Mouse (Mus musculus): ENCODE data around the gene Pigyl. TPM values are rescaled to one million over a fixed set of nuclear protein-coding genes. Genes with fewer than 3 reads are reported as not detected.

The Pigyl gene
- polyA plus RNA-seq (2015; fragmentation: Nextera tagmentation; extraction: Ambion mirVana), result 90.4 and 93.4 TPM in 2 replicates

DNA sequence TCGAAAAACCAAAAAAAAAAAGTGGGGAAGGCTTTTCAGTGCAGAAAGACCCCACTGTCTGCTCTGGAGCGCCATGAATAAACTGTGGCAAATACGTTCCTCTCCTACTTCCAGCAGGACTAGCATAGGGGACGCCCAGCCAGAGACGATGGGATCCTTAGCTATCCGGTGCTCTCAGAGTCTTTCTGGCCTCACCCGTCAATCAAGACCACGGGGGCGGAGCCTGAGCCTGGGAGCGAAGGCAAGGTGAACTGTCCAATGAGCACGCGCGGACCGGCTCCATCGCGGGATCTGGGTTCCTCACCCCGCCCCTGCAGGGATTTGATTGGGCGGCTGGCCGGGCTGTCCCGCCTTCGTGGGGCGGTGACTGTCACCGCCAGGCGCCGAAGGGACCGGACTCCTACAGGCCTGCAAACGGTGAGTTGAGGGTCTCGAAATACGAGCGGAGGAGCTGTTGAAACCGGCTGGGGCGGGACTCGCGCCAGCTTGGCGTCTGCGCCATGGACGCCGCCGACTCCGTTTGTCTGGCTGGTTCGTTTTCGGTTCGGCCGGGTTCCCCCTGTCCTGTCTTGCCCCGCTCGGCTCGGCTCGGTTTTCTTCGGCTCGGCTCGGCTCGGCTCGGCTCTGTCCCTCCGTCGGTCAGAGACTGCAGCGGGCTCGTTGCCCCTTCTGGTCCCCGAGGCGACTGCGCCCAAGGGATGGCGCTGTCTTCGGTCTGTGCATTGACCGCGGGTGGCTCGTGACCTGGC, at the start of gene Pigyl:
Gene Pigyl (plus strand): TSS at position 350 of the 749 bp plus-strand sequence.
- under 1% methylated on average over 65 of the region's 65 CpGs for WGBS
- ATAC-seq (ENCODE audit: insufficient read depth, low FRiP score), result peak; percentile 99

DNA sequence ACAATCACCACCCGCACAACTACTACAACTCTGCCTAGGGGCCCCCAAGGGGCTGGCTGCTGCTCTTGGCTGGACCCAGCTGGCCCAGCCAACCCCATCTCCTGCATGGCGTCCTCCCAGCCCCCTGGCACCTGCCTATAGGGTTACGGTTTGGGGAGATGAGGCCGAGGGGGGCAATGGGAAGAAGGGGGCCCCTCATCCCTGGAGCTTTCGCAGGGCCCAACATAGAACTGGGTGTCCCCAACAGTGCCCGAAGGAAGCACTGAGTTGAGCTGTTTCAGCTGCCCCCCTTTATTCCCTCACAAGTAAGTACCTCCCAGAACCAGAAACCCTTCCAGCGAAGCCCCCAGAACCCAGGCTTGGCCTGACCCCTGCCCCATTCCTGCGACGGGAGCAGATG, 48.5 kb upstream of the Pigyl start:
- ATAC-seq (ENCODE audit: insufficient read depth, low FRiP score), result no peak
- Histone ChIP-seq H3K27me3 (ENCODE audit: control insufficient read depth, insufficient read depth, low read length) (no peaks in the 10 kb centered on the region), H3K4me2 (ENCODE audit: low read depth, low read length) (no peak overlapping the region), H3K36me3 (ENCODE audit: control insufficient read depth, insufficient read depth, low read length) (peaks cover 5% of the 10 kb centered on the region), H3K9me3 (replicated peaks; ENCODE audit: control insufficient read depth, low read length) (no peaks in the 10 kb centered on the region), H3K4me1 (ENCODE audit: control insufficient read depth, insufficient read depth, low read length) (no peaks in the 10 kb centered on the region), H3K4me3 (replicated peaks; ENCODE audit: low read length) (no peak overlapping the region), H3K9ac (ENCODE audit: low read length) (no peak overlapping the region), H3K27ac (ENCODE audit: low read length) (no peak overlapping the region)
- 84% methylated on average over 9 of the region's 9 CpGs for WGBS

More for the DNA sequence above, at the start of gene Pigyl:
- Histone ChIP-seq H3K4me2 (ENCODE audit: low read depth, low read length) (peak within 1 kb of the TSS; percentile 81), H3K4me1 (ENCODE audit: control insufficient read depth, insufficient read depth, low read length) (peaks cover 14% of the 10 kb centered on the region), H3K9ac (ENCODE audit: low read length) (peak within 1 kb of the TSS; percentile 93), H3K27me3 (ENCODE audit: control insufficient read depth, insufficient read depth, low read length) (0 out of 2 replicates have a peak, but pooled peaks cover 3% of the 10 kb centered on the region), H3K36me3 (ENCODE audit: control insufficient read depth, insufficient read depth, low read length) (peaks cover 7% of the 10 kb centered on the region; the same call in 1 of the 2 replicates), H3K4me3 (replicated peaks; ENCODE audit: low read length) (peak within 1 kb of the TSS; percentile 85), H3K27ac (ENCODE audit: low read length) (peak within 1 kb of the TSS; percentile 94), H3K9me3 (replicated peaks; ENCODE audit: control insufficient read depth, low read length) (no peaks in the 10 kb centered on the region)

DNA sequence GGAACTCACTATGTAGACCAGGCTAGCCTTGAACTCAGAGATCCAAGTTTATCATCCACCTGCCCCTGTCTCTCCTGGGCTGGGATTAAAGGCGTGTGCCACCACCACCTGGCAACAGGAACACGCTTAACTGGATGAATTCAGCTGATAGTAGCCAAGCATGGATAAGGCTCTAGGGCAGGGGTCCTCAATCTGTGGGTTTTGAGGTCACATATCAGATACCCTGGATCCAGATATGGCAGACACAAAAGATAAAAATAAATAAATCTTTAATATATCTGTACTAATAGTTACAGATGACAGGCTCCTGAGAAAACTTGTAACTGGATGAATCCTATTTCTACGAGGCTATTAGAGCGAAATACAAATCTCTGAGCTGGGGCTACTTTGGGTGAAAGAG, 41.0 kb upstream of the Pigyl start:
- Histone ChIP-seq H3K4me1 (ENCODE audit: control insufficient read depth, insufficient read depth, low read length) (peaks cover 12% of the 10 kb centered on the region), H3K36me3 (ENCODE audit: control insufficient read depth, insufficient read depth, low read length) (peaks cover 8% of the 10 kb centered on the region), H3K27me3 (ENCODE audit: control insufficient read depth, insufficient read depth, low read length) (no peaks in the 10 kb centered on the region), H3K4me2 (ENCODE audit: low read depth, low read length) (peak overlapping the region; percentile 82), H3K4me3 (replicated peaks; ENCODE audit: low read length) (peak overlapping the region; percentile 79), H3K9ac (ENCODE audit: low read length) (peak overlapping the region; percentile 88), H3K27ac (ENCODE audit: low read length) (no peak overlapping the region), H3K9me3 (replicated peaks; ENCODE audit: control insufficient read depth, low read length) (no peaks in the 10 kb centered on the region)
- no peak for ATAC-seq (ENCODE audit: insufficient read depth, low FRiP score)
- WGBS, result 81% methylated on average over 4 of the region's 4 CpGs

DNA sequence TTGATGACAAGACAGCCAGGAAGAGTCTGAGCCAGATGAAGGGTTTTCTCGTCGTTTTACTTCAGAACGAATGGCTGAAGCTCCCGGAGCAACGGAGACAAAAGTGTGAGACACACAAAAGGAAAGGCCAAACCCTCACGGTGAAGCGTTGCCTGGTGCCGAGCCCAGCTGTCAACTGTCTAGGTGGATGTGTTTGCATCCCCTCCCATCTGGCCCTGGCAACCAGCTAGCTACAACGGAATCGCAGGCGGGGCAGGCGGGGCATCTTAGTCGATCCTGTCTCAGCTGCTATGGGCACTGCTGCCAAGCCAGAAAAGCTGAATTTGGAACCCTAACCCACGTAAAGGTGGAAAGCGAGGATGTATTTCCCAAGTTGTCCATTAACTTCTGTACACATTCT, 40.6 kb upstream of the Pigyl start:
- Histone ChIP-seq H3K9ac (ENCODE audit: low read length) (peak overlapping the region; percentile 88), H3K4me1 (ENCODE audit: control insufficient read depth, insufficient read depth, low read length) (peaks cover 12% of the 10 kb centered on the region), H3K4me2 (ENCODE audit: low read depth, low read length) (peak overlapping the region; percentile 82), H3K9me3 (replicated peaks; ENCODE audit: control insufficient read depth, low read length) (no peaks in the 10 kb centered on the region), H3K27me3 (ENCODE audit: control insufficient read depth, insufficient read depth, low read length) (no peaks in the 10 kb centered on the region), H3K4me3 (replicated peaks; ENCODE audit: low read length) (peak overlapping the region; percentile 79), H3K36me3 (ENCODE audit: control insufficient read depth, insufficient read depth, low read length) (peaks cover 8% of the 10 kb centered on the region), H3K27ac (ENCODE audit: low read length) (no peak overlapping the region)
- ATAC-seq (ENCODE audit: insufficient read depth, low FRiP score), result no peak
- WGBS, result 18% methylated on average over 15 of the region's 15 CpGs

DNA sequence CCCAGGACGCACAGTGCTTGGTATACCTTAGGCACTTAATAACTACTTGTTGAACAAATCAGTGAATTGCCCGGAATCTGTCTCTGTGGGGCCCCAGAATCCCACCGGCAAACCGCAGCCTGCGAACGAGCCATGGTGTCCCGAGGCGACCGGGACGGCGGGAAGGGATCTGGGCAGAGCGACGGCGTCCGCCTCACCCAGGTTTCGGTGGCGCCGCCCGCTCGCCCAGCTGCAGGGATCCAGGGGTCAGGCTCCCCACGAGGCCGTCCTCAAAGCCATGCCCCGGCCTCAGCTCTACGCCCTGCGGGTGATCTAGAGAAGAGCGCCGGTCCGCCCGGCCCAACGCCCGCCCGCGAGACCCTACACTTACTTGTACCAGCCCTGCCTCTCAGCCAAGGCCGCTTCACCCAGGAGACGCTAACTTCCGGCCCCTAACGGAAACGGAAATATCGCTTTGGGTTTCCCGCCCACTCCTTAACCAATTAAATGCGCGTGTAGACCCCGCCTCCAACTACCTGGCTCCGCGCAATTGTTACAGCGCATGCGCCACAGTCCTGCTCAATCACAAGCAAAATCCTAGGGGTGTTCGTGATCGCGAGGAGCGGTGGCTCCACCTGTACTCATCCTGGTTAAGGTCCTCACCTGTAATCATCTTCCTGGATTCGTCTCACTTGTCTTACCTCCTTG, 39.8 kb upstream of the Pigyl start, which contains the start of gene Elof1:
Gene Elof1 (minus strand): TSS at position 433 of the 687 bp plus-strand sequence.
- H3K4me2 ChIP-seq (ENCODE audit: low read depth, low read length), result peak within 1 kb of the TSS; percentile 88
- H3K4me1 ChIP-seq (ENCODE audit: control insufficient read depth, insufficient read depth, low read length), result peaks cover 12% of the 10 kb centered on the region
- WGBS, result under 1% methylated on average over 52 of the region's 52 CpGs
- ATAC-seq (ENCODE audit: insufficient read depth, low FRiP score), result peak; percentile 96
- H3K9ac ChIP-seq (ENCODE audit: low read length), result peak within 1 kb of the TSS; percentile 88
- no peaks in the 10 kb centered on the region for H3K9me3 ChIP-seq (replicated peaks; ENCODE audit: control insufficient read depth, low read length)
- H3K36me3 ChIP-seq (ENCODE audit: control insufficient read depth, insufficient read depth, low read length), result peaks cover 8% of the 10 kb centered on the region
- H3K4me3 ChIP-seq (replicated peaks; ENCODE audit: low read length), result peak within 1 kb of the TSS; percentile 79
- H3K27ac ChIP-seq (ENCODE audit: low read length), result peak within 1 kb of the TSS; percentile 60
- H3K27me3 ChIP-seq (ENCODE audit: control insufficient read depth, insufficient read depth, low read length), result no peaks in the 10 kb centered on the region

DNA sequence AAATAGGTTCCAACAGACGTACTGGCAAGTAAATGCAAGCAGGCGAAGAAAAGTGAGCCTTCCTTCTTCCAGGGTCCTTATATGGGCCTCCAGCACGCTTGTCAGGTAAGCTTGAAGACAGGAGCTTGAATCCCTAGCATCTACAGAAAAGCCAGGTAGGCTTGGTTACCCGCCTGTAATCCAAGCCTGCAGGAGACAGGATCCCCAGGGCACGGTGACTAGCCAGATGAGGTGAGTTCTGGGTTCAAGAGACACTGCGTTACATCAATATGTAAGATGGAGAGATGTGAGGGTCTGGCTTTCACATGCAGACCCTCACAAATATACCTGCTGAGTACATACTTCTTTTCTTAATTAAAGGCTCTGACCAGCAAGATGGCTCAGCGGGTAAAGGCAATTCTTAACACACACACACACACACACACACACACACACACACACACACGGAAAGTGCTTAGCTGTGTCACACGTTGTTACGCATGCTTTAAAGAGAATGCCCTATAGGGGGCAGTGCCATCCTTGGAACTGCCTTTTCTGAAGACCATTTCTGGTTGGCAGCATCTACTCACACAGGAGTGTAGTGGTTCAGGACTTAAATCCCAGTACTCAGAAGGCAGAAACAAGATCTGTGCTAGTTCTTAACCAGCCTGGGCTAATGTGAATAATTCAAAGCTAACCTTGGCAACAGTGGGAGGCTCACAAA, 38.7 kb upstream of the Pigyl start:
- Histone ChIP-seq H3K9ac (ENCODE audit: low read length) (peak overlapping the region; percentile 69), H3K4me1 (ENCODE audit: control insufficient read depth, insufficient read depth, low read length) (peaks cover 12% of the 10 kb centered on the region), H3K4me3 (replicated peaks; ENCODE audit: low read length) (peak overlapping the region; percentile 79), H3K4me2 (ENCODE audit: low read depth, low read length) (peak overlapping the region; percentile 88), H3K27ac (ENCODE audit: low read length) (peak overlapping the region; percentile 39; the same call in 1 of the 2 replicates), H3K9me3 (replicated peaks; ENCODE audit: control insufficient read depth, low read length) (no peaks in the 10 kb centered on the region), H3K27me3 (ENCODE audit: control insufficient read depth, insufficient read depth, low read length) (no peaks in the 10 kb centered on the region), H3K36me3 (ENCODE audit: control insufficient read depth, insufficient read depth, low read length) (peaks cover 6% of the 10 kb centered on the region)
- no peak for ATAC-seq (ENCODE audit: insufficient read depth, low FRiP score)
- WGBS, result 39% methylated on average over 10 of the region's 10 CpGs

DNA sequence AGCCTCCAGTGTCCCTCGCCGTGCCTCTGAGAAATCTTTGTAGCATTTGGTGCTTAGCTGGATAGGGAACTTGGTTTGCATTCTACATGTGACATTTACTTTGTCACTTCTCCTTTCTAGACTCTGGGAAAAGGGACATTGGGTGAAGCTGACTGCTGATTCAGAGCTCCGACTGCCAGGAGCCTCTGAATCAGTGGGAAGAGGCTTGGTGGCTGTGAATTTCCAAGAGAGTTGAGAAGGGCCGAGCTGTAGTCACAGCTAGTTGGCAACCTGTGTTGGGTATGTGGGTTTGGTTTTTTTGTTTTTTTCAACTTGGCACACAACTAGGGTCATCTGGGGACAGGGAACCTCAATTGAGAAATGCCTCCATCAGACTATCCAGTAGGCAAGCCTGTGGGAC, 37.1 kb upstream of the Pigyl start:
- Histone ChIP-seq H3K4me1 (ENCODE audit: control insufficient read depth, insufficient read depth, low read length) (peaks cover 12% of the 10 kb centered on the region), H3K4me2 (ENCODE audit: low read depth, low read length) (no peak overlapping the region), H3K27ac (ENCODE audit: low read length) (no peak overlapping the region), H3K9me3 (replicated peaks; ENCODE audit: control insufficient read depth, low read length) (no peaks in the 10 kb centered on the region), H3K36me3 (ENCODE audit: control insufficient read depth, insufficient read depth, low read length) (no peaks in the 10 kb centered on the region), H3K4me3 (replicated peaks; ENCODE audit: low read length) (no peak overlapping the region), H3K27me3 (ENCODE audit: control insufficient read depth, insufficient read depth, low read length) (no peaks in the 10 kb centered on the region), H3K9ac (ENCODE audit: low read length) (no peak overlapping the region)
- ATAC-seq (ENCODE audit: insufficient read depth, low FRiP score), result no peak
- WGBS, result 90% methylated on average over 4 of the region's 4 CpGs

DNA sequence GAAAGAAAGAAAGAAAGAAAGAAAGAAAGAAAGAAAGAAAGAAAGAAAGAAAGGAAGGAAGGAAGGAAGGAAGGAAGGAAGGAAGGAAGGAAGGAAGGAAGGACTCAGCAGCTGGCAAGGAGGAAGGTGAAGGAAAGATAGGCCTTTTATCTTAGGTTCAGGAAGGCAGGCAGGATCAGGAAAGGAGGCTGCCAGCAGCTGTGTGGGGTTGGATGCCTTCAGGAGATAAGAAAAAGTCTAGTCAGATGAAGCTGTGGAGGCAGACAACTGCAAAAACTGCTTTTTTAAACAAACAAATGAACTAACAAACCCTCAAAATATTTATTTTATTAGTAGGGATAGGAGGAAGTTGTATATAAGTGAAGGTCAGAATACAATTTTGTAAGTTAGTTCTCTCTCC, 35.1 kb upstream of the Pigyl start:
- no peak overlapping the region for H3K9ac ChIP-seq (ENCODE audit: low read length)
- H3K36me3 ChIP-seq (ENCODE audit: control insufficient read depth, insufficient read depth, low read length), result no peaks in the 10 kb centered on the region
- no peaks in the 10 kb centered on the region for H3K27me3 ChIP-seq (ENCODE audit: control insufficient read depth, insufficient read depth, low read length)
- no peaks in the 10 kb centered on the region for H3K9me3 ChIP-seq (replicated peaks; ENCODE audit: control insufficient read depth, low read length)
- no peak for ATAC-seq (ENCODE audit: insufficient read depth, low FRiP score)
- peaks cover 4% of the 10 kb centered on the region for H3K4me1 ChIP-seq (ENCODE audit: control insufficient read depth, insufficient read depth, low read length)
- no peak overlapping the region for H3K4me2 ChIP-seq (ENCODE audit: low read depth, low read length)
- H3K27ac ChIP-seq (ENCODE audit: low read length), result no peak overlapping the region
- no peak overlapping the region for H3K4me3 ChIP-seq (replicated peaks; ENCODE audit: low read length)

DNA sequence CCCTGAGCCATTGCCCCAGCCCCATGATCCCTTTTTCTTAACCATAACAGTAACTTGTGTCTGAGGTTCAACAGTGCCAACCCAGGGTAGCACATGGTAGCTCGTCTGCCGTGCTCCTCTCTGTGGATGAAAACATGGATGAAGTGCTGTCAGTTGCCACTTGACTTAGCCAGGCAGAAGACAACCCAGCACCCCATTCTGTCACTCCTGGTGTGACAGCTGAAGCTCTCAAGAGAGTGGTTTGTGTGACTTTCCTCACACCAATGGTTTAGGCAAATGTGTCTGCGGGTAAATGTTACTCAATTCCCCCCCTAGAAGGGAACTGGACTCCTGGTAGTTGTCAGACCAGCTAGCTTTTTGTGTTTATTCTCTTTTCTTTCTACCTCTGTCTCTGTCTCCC, 34.6 kb upstream of the Pigyl start:
- peaks cover 4% of the 10 kb centered on the region for H3K4me1 ChIP-seq (ENCODE audit: control insufficient read depth, insufficient read depth, low read length)
- no peaks in the 10 kb centered on the region for H3K27me3 ChIP-seq (ENCODE audit: control insufficient read depth, insufficient read depth, low read length)
- no peak for ATAC-seq (ENCODE audit: insufficient read depth, low FRiP score)
- H3K9ac ChIP-seq (ENCODE audit: low read length), result no peak overlapping the region
- H3K4me3 ChIP-seq (replicated peaks; ENCODE audit: low read length), result no peak overlapping the region
- H3K36me3 ChIP-seq (ENCODE audit: control insufficient read depth, insufficient read depth, low read length), result no peaks in the 10 kb centered on the region
- 75% methylated on average over 3 of the region's 3 CpGs for WGBS
- no peak overlapping the region for H3K27ac ChIP-seq (ENCODE audit: low read length)
- H3K4me2 ChIP-seq (ENCODE audit: low read depth, low read length), result no peak overlapping the region
- H3K9me3 ChIP-seq (replicated peaks; ENCODE audit: control insufficient read depth, low read length), result no peaks in the 10 kb centered on the region

Data from stomach, embryonic 16.5 days (tissue).